Mouse (Mus musculus) heart, postnatal 25 days (tissue): ENCODE results near the gene Trim12a. TPM values are rescaled to one million over a fixed set of nuclear protein-coding genes. Genes with fewer than 3 reads are reported as not detected.
A peak's percentile ranks its signal among the peaks of the same experiment; 100 is the strongest.
"Not testable (repeated sequence)": the region's sequence is repeated elsewhere in the genome, so short reads cannot be mapped to it uniquely, and the experiment has no call there.

Experiments used
- DNase-seq: peaks from one replicate; pipeline ENCODE4 v3.0.0; 2022; ENCODE audit warnings: low spot score
- intact Hi-C: fragments of 180-260 bp; cut with DNase I; formaldehyde crosslinking; loops from one replicate; pipeline ENCODE4 v1.15.1; 2025
- total RNA-seq, 2 experiments: library from RNA; stranded (reverse); gene quantifications; 2 replicates each; pipeline ENCODE4 v1.2.3; 2021

Gene Trim12a
- 1 to 10 TPM; 5.7 to 6.3 TPM for total RNA-seq

GRCm38 (mm10) chr7:104315369-104316080 is at the start of gene Trim12a:
Gene Trim12a, minus strand, starts transcription at chr7:104315466.
- DNase-seq = not testable (repeated sequence)
- intact Hi-C loops = loop anchor here (5.0 kb wide), 1 partner anchor 37 kb away; the partner anchor contains the start of gene Trim12c

GRCm38 (mm10) chr7:104353600-104353967 is 38.3 kb upstream of the Trim12a start:
- no peak for DNase-seq
- intact Hi-C loops = loop anchor here (5.0 kb wide), 1 partner anchor 36 kb away; the partner anchor contains the start of gene Trim12a

GRCm38 (mm10) chr7:104352717-104353599 is 37.7 kb upstream of the Trim12a start, which contains the start of gene Trim12c:
Gene Trim12c, minus strand, starts transcription at chr7:104353362.
- DNase-seq = peak; percentile 69
- intact Hi-C loops = loop anchor here (5.0 kb wide), 1 partner anchor 36 kb away; the partner anchor contains the start of gene Trim12a

GRCm38 (mm10) chr7:104348043-104348442 is 32.8 kb upstream of the Trim12a start:
- intact Hi-C loops, DNase-seq: not testable (repeated sequence)

GRCm38 (mm10) chr7:104340744-104341143 is 25.5 kb upstream of the Trim12a start:
- intact Hi-C loops, DNase-seq: not testable (repeated sequence)

- intact Hi-C loops, DNase-seq: not testable (repeated sequence)
These were observed 20.3 kb upstream of the Trim12a start for GRCm38 (mm10) chr7:104335547-104335946.

GRCm38 (mm10) chr7:104329171-104329570 is 13.9 kb upstream of the Trim12a start, which contains the start of gene Trim34b:
Gene Trim34b, plus strand, starts transcription at chr7:104329471.
- intact Hi-C loops = not testable (repeated sequence)

GRCm38 (mm10) chr7:104322028-104322427 is 6.8 kb upstream of the Trim12a start:
- DNase-seq = no peak
- intact Hi-C loops = no loop called here

More at GRCm38 (mm10) chr7:104329171-104329570, 13.9 kb upstream of the Trim12a start, which contains the start of gene Trim34b:
- not testable (repeated sequence) for DNase-seq

GRCm38 (mm10) chr7:104314796-104315353 is 391 bp downstream of the Trim12a start:
- DNase-seq = no peak
- intact Hi-C loops = loop anchor here (5.0 kb wide), 1 partner anchor 37 kb away; the partner anchor contains the start of gene Trim12c

GRCm38 (mm10) chr7:104291638-104292400 is 23.4 kb downstream of the Trim12a start:
- intact Hi-C loops = no loop called here
- no peak for DNase-seq

- intact Hi-C loops = no loop called here
- DNase-seq = no peak
These were observed 24.6 kb downstream of the Trim12a start for GRCm38 (mm10) chr7:104290641-104291040.

- not testable (repeated sequence) for DNase-seq
- intact Hi-C loops = loop anchor here (5.0 kb wide), 1 partner anchor 46 kb away; the partner anchor contains the start of gene Trim34a
These were observed 27.5 kb downstream of the Trim12a start, which contains the start of gene Trim5 for GRCm38 (mm10) chr7:104287576-104288443. Gene Trim5, minus strand, starts transcription at chr7:104288094.

GRCm38 (mm10) chr7:104279361-104279760 is 35.9 kb downstream of the Trim12a start:
- DNase-seq, intact Hi-C loops: not testable (repeated sequence)

- intact Hi-C loops, DNase-seq: not testable (repeated sequence)
These were observed 49.9 kb downstream of the Trim12a start for GRCm38 (mm10) chr7:104265335-104265734.

- DNase-seq, intact Hi-C loops: not testable (repeated sequence)
These were observed 54.9 kb downstream of the Trim12a start for GRCm38 (mm10) chr7:104260380-104260779.
